Mouse (Mus musculus) urinary bladder, postnatal 36 days (tissue): ENCODE data around the gene St8sia6.
A peak's percentile ranks its signal among the peaks of the same experiment; 100 is the strongest.
"Not testable (repeated sequence)": the region's sequence is repeated elsewhere in the genome, so short reads cannot be mapped to it uniquely, and the experiment has no call there.

Source experiments
- DNase-seq, 2 experiments: peaks; one replicate each; pipeline ENCODE4 v3.0.0; 2022; ENCODE audit warnings: low spot score in 2 of 2, mixed read lengths in 1 of 2

The St8sia6 gene

GRCm38 (mm10) chr2:13793969-13794363 lies at the start of gene St8sia6:
Gene St8sia6 (minus strand): TSS chr2:13794064.
- no peak for DNase-seq

GRCm38 (mm10) chr2:13836310-13836709 lies 42.4 kb upstream of the St8sia6 start:
- DNase-seq: no peak

DNA sequence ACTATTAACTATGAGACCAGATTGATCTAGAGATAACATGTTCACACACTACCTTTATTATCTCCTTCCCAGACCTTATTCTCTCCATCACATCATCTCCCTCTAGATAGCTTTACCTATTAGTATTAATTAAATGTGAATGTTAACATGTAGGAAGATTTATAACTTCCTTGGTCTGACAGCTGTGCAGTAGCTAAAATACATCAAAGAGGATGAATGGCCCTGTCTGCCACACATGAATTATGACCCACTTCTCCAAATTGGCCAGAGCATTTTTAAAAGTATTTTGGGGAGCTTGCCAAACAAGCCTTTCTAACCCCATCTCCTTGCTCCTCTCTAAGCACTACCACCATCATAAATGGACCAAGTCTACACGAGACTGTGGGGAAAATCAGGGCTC lies 41.1 kb upstream of the St8sia6 start:
- no peak for DNase-seq

GRCm38 (mm10) chr2:13816645-13817044 lies 22.8 kb upstream of the St8sia6 start:
- no peak for DNase-seq

- DNase-seq: no peak
Observed at GRCm38 (mm10) chr2:13808593-13808992, 14.7 kb upstream of the St8sia6 start.

- DNase-seq: no peak
Observed at GRCm38 (mm10) chr2:13808008-13808407, 14.1 kb upstream of the St8sia6 start.

DNA sequence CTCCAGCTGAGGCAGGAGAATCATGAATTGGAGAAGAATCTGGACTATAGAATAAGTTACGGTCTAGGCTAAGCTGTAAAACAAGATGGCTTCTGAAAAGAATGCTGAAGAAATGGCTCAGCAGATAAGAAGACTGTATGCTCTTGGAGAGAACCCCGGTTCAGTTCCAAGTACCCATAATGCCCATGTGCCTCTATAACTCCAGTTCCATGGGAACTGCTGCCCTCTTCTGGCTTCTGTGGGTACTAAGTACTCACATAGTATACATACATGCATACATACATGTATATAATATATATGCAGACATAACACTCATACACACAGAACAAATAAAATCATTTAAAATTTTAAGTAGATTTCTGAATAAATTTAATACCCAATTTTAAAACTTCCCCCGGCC lies 12.3 kb upstream of the St8sia6 start:
- no peak for DNase-seq

- no peak for DNase-seq
Observed at GRCm38 (mm10) chr2:13800639-13801038, 6.8 kb upstream of the St8sia6 start.

DNA sequence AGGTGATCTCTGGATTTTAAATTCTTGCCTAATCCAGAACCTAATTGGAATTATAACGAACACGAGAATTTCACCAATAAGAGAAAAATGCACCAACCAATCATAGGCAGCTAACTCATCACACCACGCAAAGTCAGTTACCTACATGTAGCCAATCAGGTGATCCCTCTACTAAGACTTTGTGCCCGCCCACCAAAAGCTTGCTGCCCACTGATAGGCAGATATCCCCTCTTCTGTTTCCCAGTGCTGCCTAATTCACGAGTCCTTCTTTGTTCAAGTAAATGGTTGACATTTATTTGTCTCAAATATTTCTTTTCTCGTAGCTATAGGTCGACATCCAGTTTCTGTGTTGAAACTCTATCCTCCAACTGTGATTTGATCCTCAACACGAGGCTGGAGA lies 582 bp upstream of the St8sia6 start:
- DNase-seq: no peak

GRCm38 (mm10) chr2:13793054-13793968 lies 553 bp downstream of the St8sia6 start:
- DNase-seq: peak; percentile 13 to 29

- DNase-seq: peak in 1 of 2 experiments; percentile 5
Observed at GRCm38 (mm10) chr2:13792256-13793005, 1.4 kb downstream of the St8sia6 start.

GRCm38 (mm10) chr2:13791598-13791997 lies 2.3 kb downstream of the St8sia6 start:
- no peak for DNase-seq

DNA sequence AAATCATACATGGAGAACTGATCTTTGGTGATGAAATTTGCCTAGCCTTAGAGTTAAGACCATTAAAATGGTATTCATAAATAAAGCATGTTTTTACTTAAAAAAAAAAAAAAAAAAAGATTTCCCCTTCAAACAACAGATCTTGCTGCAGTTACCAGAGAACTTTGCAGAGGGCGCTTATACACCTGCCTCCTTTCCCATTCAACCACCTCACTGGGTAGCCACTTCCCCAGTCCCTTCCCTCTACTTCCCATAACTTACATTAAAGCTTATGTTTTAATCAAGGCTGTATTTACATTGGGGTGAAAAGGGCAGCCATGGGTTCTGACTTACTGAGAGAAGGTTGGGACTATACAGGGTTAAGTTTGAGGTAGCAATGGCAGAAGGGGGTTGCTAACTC lies 4.5 kb downstream of the St8sia6 start:
- DNase-seq: no peak

DNA sequence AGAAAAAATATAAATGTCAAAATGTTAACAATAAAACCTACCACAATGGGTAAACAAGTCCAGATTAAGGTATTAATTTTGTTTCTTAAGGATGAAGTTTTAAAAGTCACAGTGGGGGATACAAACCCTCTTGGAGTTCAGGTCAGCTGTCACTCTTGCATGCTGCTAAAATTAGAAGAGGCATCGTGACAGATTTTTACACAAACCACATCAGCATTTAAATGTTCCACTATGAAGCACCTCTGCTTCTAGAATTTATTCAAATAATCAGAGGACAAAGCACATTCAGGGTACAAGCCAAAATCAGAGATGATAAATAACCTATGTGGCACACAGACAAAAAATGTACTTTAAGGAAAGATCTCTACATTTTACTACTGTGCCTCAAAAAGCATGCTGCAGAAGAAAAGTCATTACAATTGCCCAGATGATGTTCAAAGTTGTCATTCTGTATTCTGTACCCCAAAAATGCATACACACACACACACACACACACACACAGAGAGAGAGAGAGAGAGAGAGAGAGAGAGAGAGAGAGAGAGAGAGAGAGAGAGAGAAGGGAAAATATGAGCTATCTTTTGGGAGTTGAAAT lies 7.2 kb downstream of the St8sia6 start:
- no peak for DNase-seq

- DNase-seq: not testable (repeated sequence)
Observed at GRCm38 (mm10) chr2:13785992-13786391, 7.9 kb downstream of the St8sia6 start.

- DNase-seq: no peak
Observed at GRCm38 (mm10) chr2:13785247-13785646, 8.6 kb downstream of the St8sia6 start.

GRCm38 (mm10) chr2:13784448-13784847 lies 9.4 kb downstream of the St8sia6 start:
- DNase-seq: no peak

- DNase-seq: no peak
Observed at GRCm38 (mm10) chr2:13777032-13777431, 16.8 kb downstream of the St8sia6 start.

GRCm38 (mm10) chr2:13776453-13776852 lies 17.4 kb downstream of the St8sia6 start:
- DNase-seq: no peak

DNA sequence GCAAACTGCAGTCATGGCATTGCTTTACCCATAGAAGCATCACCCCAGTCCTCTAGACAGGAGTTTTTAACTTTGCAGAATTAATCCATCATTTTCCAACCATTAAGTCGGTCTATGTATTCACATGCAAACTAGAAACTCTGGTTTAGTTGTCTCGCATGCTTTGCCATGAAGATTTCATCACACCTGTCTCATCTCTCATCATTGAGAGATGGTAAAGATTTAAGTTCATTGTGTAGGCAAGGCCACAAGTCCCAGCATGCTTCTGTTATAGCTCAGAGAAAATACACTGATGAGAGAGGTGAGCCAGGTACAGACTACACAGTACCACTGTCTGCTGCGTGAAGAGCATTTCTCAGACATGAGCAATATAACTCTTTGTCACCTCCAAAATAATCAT lies 18.8 kb downstream of the St8sia6 start:
- no peak for DNase-seq

DNA sequence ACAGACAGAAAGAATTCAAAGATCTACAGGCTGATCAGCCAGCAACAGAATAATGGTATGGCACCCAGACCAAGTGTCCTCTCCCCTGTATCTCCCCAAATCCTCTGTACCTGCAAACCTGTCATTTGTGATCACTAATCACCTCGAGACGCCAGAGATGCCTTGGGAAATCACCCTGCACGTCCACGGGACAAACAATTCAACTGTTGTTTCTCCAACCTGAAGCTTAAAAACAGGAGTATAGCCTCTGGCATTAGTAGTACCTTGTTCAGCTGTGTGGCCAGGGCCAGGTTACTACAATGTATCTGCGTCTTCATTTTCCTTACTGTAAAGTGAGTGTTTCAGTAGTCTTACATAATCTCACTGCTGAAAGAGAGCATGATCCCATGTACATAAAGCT lies 25.3 kb downstream of the St8sia6 start:
- no peak for DNase-seq
